Mouse (Mus musculus) MEL (cell line): ENCODE results near the gene Ak5. TPM values are rescaled to one million over a fixed set of nuclear protein-coding genes. Genes with fewer than 3 reads are reported as not detected.

Experiments
- DNase-seq: peaks from one replicate; pipeline ENCODE4 v3.0.0; 2011; ENCODE audit warnings: low read depth, low spot score
- H3K27ac ChIP-seq: 2 replicates; pipeline ENCODE4 v1.5.1; 2012; ENCODE audit warnings: low read depth, mild to moderate bottlenecking, control low read depth, low read length, moderate library complexity; ENCODE audit not compliant: control insufficient read depth
- H3K27me3 ChIP-seq, 2 experiments: fragments of 150-350 bp in 1 of 2; sonication (generic) in 1 of 2; 2 replicates each; pipeline ENCODE4 v1.6.1; 2012; ENCODE audit warnings: low read length in 2 of 2, mild to moderate bottlenecking in 2 of 2, improper control_type of control experiment in 1 of 2, moderate library complexity in 1 of 2; ENCODE audit not compliant: insufficient read depth in 2 of 2, control insufficient read depth in 1 of 2
- H3K36me3 ChIP-seq, 2 experiments: 2 replicates each; pipeline ENCODE4 v1.6.1; 2012 to 2014; ENCODE audit warnings: low read length in 2 of 2, improper control_type of control experiment in 1 of 2, inconsistent platforms in 1 of 2, mild to moderate bottlenecking in 1 of 2; ENCODE audit not compliant: insufficient read depth in 2 of 2, control insufficient read depth in 1 of 2
- H3K4me1 ChIP-seq, 2 experiments: fragments of 150-350 bp in 1 of 2; sonication (generic) in 1 of 2; 2 replicates each; pipeline ENCODE4 v1.6.1; 2012; ENCODE audit warnings: low read length in 2 of 2, improper control_type of control experiment in 1 of 2, mild to moderate bottlenecking in 1 of 2; ENCODE audit not compliant: insufficient read depth in 2 of 2, control insufficient read depth in 1 of 2
- H3K4me3 ChIP-seq, 2 experiments: fragments of 150-350 bp in 1 of 2; sonication (generic) in 1 of 2; 2 replicates each; pipeline ENCODE4 v1.5.1; 2012; ENCODE audit warnings: low read depth in 2 of 2, low read length in 2 of 2, mild to moderate bottlenecking in 2 of 2, moderate library complexity in 2 of 2, control low read depth in 1 of 2, improper control_type of control experiment in 1 of 2; ENCODE audit not compliant: control insufficient read depth in 1 of 2, insufficient read depth in 1 of 2
- H3K79me2 ChIP-seq: 2 replicates; pipeline ENCODE4 v1.6.1; 2012; ENCODE audit warnings: mild to moderate bottlenecking, low read length, moderate library complexity; ENCODE audit not compliant: control insufficient read depth, poor library complexity, insufficient read depth
- H3K9ac ChIP-seq: 2 replicates; pipeline ENCODE4 v1.6.1; 2012; ENCODE audit warnings: low read depth, mild to moderate bottlenecking, control low read depth, low read length, moderate library complexity; ENCODE audit not compliant: control insufficient read depth, poor library complexity, severe bottlenecking
- H3K9me3 ChIP-seq: fragments of 150-350 bp; sonication (generic); replicated peaks from 2 replicates; pipeline ENCODE4 v1.6.1; 2012; ENCODE audit warnings: mild to moderate bottlenecking, low read length, improper control_type of control experiment, moderate library complexity; ENCODE audit not compliant: insufficient read depth
- BHLHE40 ChIP-seq: IDR thresholded peaks from 2 replicates; pipeline ENCODE4 v1.6.1; 2012; ENCODE audit warnings: low read depth, mild to moderate bottlenecking, inconsistent platforms, low read length, improper control_type of control experiment, borderline replicate concordance
- CHD2 ChIP-seq: IDR thresholded peaks from 2 replicates; pipeline ENCODE4 v1.6.1; 2011; ENCODE audit warnings: low read length, improper control_type of control experiment
- CTCF ChIP-seq, 3 experiments: IDR thresholded peaks in 2 of 3; conservative IDR thresholded peaks in 1 of 3; 2 replicates each; pipeline ENCODE4 v1.5.1; 2011 to 2012; ENCODE audit warnings: low read length in 3 of 3, low read depth in 2 of 3, mild to moderate bottlenecking in 2 of 3, improper control_type of control experiment in 1 of 3, inconsistent platforms in 1 of 3, mixed read lengths in 1 of 3, moderate library complexity in 1 of 3; ENCODE audit not compliant: control insufficient read depth in 1 of 3, insufficient read depth in 1 of 3, poor library complexity in 1 of 3, severe bottlenecking in 1 of 3
- E2F4 ChIP-seq: IDR thresholded peaks from 2 replicates; pipeline ENCODE4 v1.6.1; 2011; ENCODE audit warnings: low read depth, low read length, improper control_type of control experiment, borderline replicate concordance
- EP300 ChIP-seq, 2 experiments: IDR thresholded peaks; 2 replicates each; pipeline ENCODE4 v1.6.1; 2011; ENCODE audit warnings: improper control_type of control experiment in 2 of 2, low read length in 2 of 2, low read depth in 1 of 2, mild to moderate bottlenecking in 1 of 2
- ETS1 ChIP-seq: IDR thresholded peaks from 2 replicates; pipeline ENCODE4 v1.6.1; 2012; ENCODE audit warnings: low read depth, mild to moderate bottlenecking, inconsistent platforms, low read length, improper control_type of control experiment, moderate library complexity
- KAT2A ChIP-seq: conservative IDR thresholded peaks from 2 replicates; pipeline ENCODE4 v1.6.1; 2012; ENCODE audit warnings: low read depth, low read length, improper control_type of control experiment, inconsistent platforms
- MAZ ChIP-seq: IDR thresholded peaks from 2 replicates; pipeline ENCODE4 v1.6.1; 2012; ENCODE audit warnings: low read depth, mild to moderate bottlenecking, inconsistent platforms, low read length, improper control_type of control experiment
- NRF1 ChIP-seq: IDR thresholded peaks from 2 replicates; pipeline ENCODE4 v1.6.1; 2014; ENCODE audit warnings: low read depth, mild to moderate bottlenecking, inconsistent platforms, low read length, improper control_type of control experiment, moderate library complexity; ENCODE audit not compliant: poor library complexity, insufficient read depth, severe bottlenecking
- POLR2A ChIP-seq, 2 experiments: IDR thresholded peaks; 2 replicates each; pipeline ENCODE4 v1.6.1; 2011 to 2012; ENCODE audit warnings: low read length in 2 of 2, mild to moderate bottlenecking in 2 of 2, control low read depth in 1 of 2, improper control_type of control experiment in 1 of 2, low read depth in 1 of 2, moderate library complexity in 1 of 2; ENCODE audit not compliant: control insufficient read depth in 1 of 2, insufficient read depth in 1 of 2, poor library complexity in 1 of 2
- RAD21 ChIP-seq: IDR thresholded peaks from 2 replicates; pipeline ENCODE4 v1.6.1; 2011; ENCODE audit warnings: mild to moderate bottlenecking, low read depth, low read length, improper control_type of control experiment
- SMC3 ChIP-seq: IDR thresholded peaks from 2 replicates; pipeline ENCODE4 v1.6.1; 2011; ENCODE audit warnings: low read depth, low read length, improper control_type of control experiment
- TAL1 ChIP-seq: IDR thresholded peaks from 2 replicates; pipeline ENCODE4 v1.6.1; 2012; ENCODE audit warnings: mild to moderate bottlenecking, inconsistent platforms, low read length, moderate library complexity, mixed read lengths
- TBP ChIP-seq: IDR thresholded peaks from 2 replicates; pipeline ENCODE4 v1.8.0; 2011; ENCODE audit warnings: low read depth, low read length, improper control_type of control experiment
- UBTF ChIP-seq: IDR thresholded peaks from 2 replicates; pipeline ENCODE4 v1.6.1; 2012; ENCODE audit warnings: low read depth, mild to moderate bottlenecking, inconsistent platforms, low read length, improper control_type of control experiment, moderate library complexity, borderline replicate concordance; ENCODE audit not compliant: insufficient read depth
- USF1 ChIP-seq: IDR thresholded peaks from 2 replicates; pipeline ENCODE4 v1.6.1; 2014; ENCODE audit warnings: low read depth, mild to moderate bottlenecking, inconsistent platforms, low read length, improper control_type of control experiment, moderate library complexity
- USF2 ChIP-seq, 2 experiments: IDR thresholded peaks; 2 replicates each; pipeline ENCODE4 v1.6.1; 2011 to 2012; ENCODE audit warnings: improper control_type of control experiment in 2 of 2, low read length in 2 of 2, borderline replicate concordance in 1 of 2, inconsistent platforms in 1 of 2, low read depth in 1 of 2, mild to moderate bottlenecking in 1 of 2; ENCODE audit not compliant: insufficient read depth in 1 of 2
- polyA plus RNA-seq, 2 experiments: library from polyadenylated mRNA; stranded (reverse) in 1 of 2; unstranded in 1 of 2; fragments of >175 nt in 1 of 2; fragments of >200 nt in 1 of 2; gene quantifications; 2 replicates each; pipeline versions ENCODE4 v1.2.1 to v1.2.4; 2012; ENCODE audit warnings: low replicate concordance in 2 of 2, low read depth in 1 of 2; ENCODE audit not compliant: insufficient read length in 2 of 2, insufficient read depth in 1 of 2, missing spikeins in 1 of 2
- total RNA-seq: library from RNA; depleted of rRNA; stranded (reverse); fragments of 300-350 nt; gene quantifications from 2 replicates; pipeline ENCODE4 v1.2.3, GENCODE M21; 2012

The Ak5 gene
- total and polyA plus RNA-seq, 3 experiments: 0.06 to 0.31 TPM; not detected in 1

GRCm38 (mm10) chr3:152475894-152476293 is 192.3 kb downstream of the Ak5 start:
- peaks cover 4 to 10% of the 10 kb centered on the region in 2 experiments for H3K4me1 ChIP-seq

GRCm38 (mm10) chr3:152475278-152475669 is 192.9 kb downstream of the Ak5 start:
- H3K4me1 ChIP-seq: peaks cover 4 to 10% of the 10 kb centered on the region in 2 experiments
- H3K79me2 ChIP-seq: no peaks in the 10 kb centered on the region; the same call in 1 of the 2 replicates
- TF ChIP-seq ETS1: no peak
- TF ChIP-seq CTCF (IDR thresholded peaks at IDR 0.05 in 2 of 3, conservative IDR thresholded peaks at IDR 0.05 in 1 of 3; ENCODE audit: control insufficient read depth in 1 of 3, insufficient read depth in 1 of 3, low read depth in 2 of 3, low read length in 3 of 3, poor library complexity in 1 of 3, severe bottlenecking in 1 of 3): peak in 2 of 3 experiments; percentile 15 to 52; a peak in 2 of 6 replicates
- TF ChIP-seq RAD21: peak; percentile 37
- no peak for TF ChIP-seq POLR2A (IDR thresholded peaks at IDR 0.05; ENCODE audit: control insufficient read depth in 1 of 2, insufficient read depth in 1 of 2, low read depth in 1 of 2, low read length in 2 of 2, poor library complexity in 1 of 2)
- peak; percentile 62 for TF ChIP-seq SMC3
- TF ChIP-seq TAL1: no peak
- no peak for TF ChIP-seq TBP
- TF ChIP-seq BHLHE40: no peak
- no peak for TF ChIP-seq UBTF
- TF ChIP-seq, all 39 proteins: peak for 3

More at GRCm38 (mm10) chr3:152475894-152476293, 192.3 kb downstream of the Ak5 start:
- Histone ChIP-seq H3K4me3 (no peak overlapping the region), H3K36me3 (no peaks in the 10 kb centered on the region; a peak in 1 of 4 replicates), H3K27me3 (no peaks in the 10 kb centered on the region), H3K27ac (no peak overlapping the region)
- TF ChIP-seq E2F4 (no peak), EP300 (IDR thresholded peaks at IDR 0.05; ENCODE audit: low read depth in 1 of 2, low read length in 2 of 2) (no peak), TAL1 (no peak), USF2 (IDR thresholded peaks at IDR 0.05; ENCODE audit: borderline replicate concordance in 1 of 2, insufficient read depth in 1 of 2, low read depth in 1 of 2, low read length in 2 of 2) (no peak), NRF1 (no peak), ETS1 (no peak), UBTF (no peak), MAZ (no peak), POLR2A (IDR thresholded peaks at IDR 0.05; ENCODE audit: control insufficient read depth in 1 of 2, insufficient read depth in 1 of 2, low read depth in 1 of 2, low read length in 2 of 2, poor library complexity in 1 of 2) (no peak), CHD2 (no peak), USF1 (no peak), KAT2A (no peak)
- TF ChIP-seq, all 39 proteins: peak for 0
- Histone ChIP-seq H3K9me3 (no peaks in the 10 kb centered on the region), H3K79me2 (no peaks in the 10 kb centered on the region; the same call in 1 of the 2 replicates), H3K9ac (no peak overlapping the region)
- DNase-seq: no peak

More at GRCm38 (mm10) chr3:152475278-152475669, 192.9 kb downstream of the Ak5 start:
- H3K9me3 ChIP-seq: no peaks in the 10 kb centered on the region
- H3K27me3 ChIP-seq: no peaks in the 10 kb centered on the region
- DNase-seq: peak; percentile 52
- no peak overlapping the region; the same call in 1 of the 2 replicates for H3K9ac ChIP-seq
- H3K4me3 ChIP-seq: no peak overlapping the region
- no peaks in the 10 kb centered on the region; a peak in 1 of 4 replicates for H3K36me3 ChIP-seq
- no peak overlapping the region for H3K27ac ChIP-seq
